Mouse (Mus musculus): ENCODE data around the gene Tubb1. TPM values are rescaled to one million over a fixed set of nuclear protein-coding genes. Genes with fewer than 3 reads are reported as not detected.

Gene Tubb1
- polyA plus RNA-seq, 1 experiment: not detected

DNA sequence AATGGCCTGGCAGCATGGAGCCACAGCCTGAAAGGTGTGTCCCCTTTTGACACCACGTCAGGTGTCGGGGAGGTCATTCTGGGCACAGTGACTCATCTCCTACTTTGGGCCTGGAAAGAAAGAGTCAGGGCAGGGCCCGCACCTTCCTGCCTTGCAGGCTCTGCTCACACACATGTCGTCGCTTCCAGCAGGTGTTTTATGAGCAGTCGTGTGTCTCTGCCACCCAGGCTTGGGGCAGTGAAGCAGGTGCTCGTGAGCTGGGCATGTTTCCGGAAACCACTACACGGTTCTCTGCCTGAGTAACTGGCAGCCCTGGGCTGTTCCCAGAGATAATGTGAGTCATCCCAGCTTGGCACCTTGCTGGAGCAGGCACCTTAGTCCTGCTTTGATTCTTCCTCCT, 8.0 kb upstream of the Tubb1 start:
- TF ChIP-seq CTCF (IDR thresholded peaks at IDR 0.05; ENCODE audit: extremely low read depth, insufficient read length, insufficient replicate concordance, low read depth, low read length): no peak
- no peak for TF ChIP-seq POLR2A (IDR thresholded peaks at IDR 0.05; ENCODE audit: low read depth, low read length)
- Histone ChIP-seq H3K4me1 (ENCODE audit: control insufficient read depth, insufficient read depth, insufficient read length, low read length) (peaks cover 17% of the 10 kb centered on the region), H3K36me3 (ENCODE audit: control insufficient read depth, insufficient read depth, low read length) (no peaks in the 10 kb centered on the region), H3K27ac (ENCODE audit: insufficient read depth, low read depth, low read length) (peak overlapping the region; percentile 35), H3K27me3 (ENCODE audit: control insufficient read depth, insufficient read depth, low read length) (no peaks in the 10 kb centered on the region), H3K4me3 (ENCODE audit: low read depth, low read length) (peak overlapping the region; percentile 37)
- 33% methylated on average over 9 of the region's 9 CpGs for WGBS

DNA sequence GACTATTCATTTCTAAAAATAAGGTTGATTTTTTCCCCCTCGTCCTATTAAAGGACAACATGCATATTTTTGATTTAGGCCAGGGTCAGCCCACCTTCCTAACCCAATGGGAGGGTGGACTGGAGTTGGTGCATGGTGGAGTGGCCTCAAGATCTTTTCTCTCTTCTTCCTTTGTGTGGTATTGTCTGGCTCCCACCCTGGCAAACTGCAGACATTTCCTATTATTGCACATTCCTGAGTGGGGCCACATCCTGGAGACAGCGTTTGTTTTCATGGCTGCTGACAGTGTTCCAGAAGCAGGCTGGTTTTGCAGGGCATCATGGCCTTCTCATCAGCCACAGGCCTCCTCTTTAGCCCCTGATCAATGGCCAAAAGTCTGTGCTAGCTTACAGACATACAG, 7.4 kb upstream of the Tubb1 start:
- Histone ChIP-seq H3K4me1 (ENCODE audit: control insufficient read depth, insufficient read depth, insufficient read length, low read length) (peaks cover 12% of the 10 kb centered on the region), H3K4me3 (ENCODE audit: low read depth, low read length) (no peak overlapping the region), H3K27me3 (ENCODE audit: control insufficient read depth, insufficient read depth, low read length) (no peaks in the 10 kb centered on the region), H3K27ac (ENCODE audit: insufficient read depth, low read depth, low read length) (no peak overlapping the region), H3K36me3 (ENCODE audit: control insufficient read depth, insufficient read depth, low read length) (no peaks in the 10 kb centered on the region)
- 48% methylated on average over 2 of the region's 2 CpGs for WGBS
- TF ChIP-seq POLR2A (IDR thresholded peaks at IDR 0.05; ENCODE audit: low read depth, low read length) (no peak), CTCF (IDR thresholded peaks at IDR 0.05; ENCODE audit: extremely low read depth, insufficient read length, insufficient replicate concordance, low read depth, low read length) (no peak)

DNA sequence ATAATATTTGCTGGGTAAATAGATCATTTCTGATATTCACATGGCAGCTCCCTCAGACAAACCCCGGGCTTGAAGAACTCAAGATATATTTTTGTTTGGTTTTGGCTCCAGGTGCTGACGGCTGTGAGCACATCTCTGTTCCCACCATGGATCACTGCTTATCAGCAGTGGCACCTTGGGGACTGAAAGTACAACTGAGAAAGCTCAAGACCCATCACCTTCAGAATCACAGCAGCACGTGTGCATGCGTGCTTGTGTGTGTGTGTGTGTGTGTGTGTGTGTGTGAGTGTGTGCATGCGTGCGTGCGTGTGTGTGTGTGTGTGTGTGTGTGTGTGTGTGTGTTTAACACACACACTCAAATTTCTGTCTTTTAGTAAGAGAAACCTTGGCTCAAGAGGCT, 6.1 kb upstream of the Tubb1 start:
- Histone ChIP-seq H3K4me1 (ENCODE audit: control insufficient read depth, insufficient read depth, insufficient read length, low read length) (peaks cover 6% of the 10 kb centered on the region), H3K27ac (ENCODE audit: insufficient read depth, low read depth, low read length) (no peak overlapping the region), H3K36me3 (ENCODE audit: control insufficient read depth, insufficient read depth, low read length) (no peaks in the 10 kb centered on the region), H3K27me3 (ENCODE audit: control insufficient read depth, insufficient read depth, low read length) (no peaks in the 10 kb centered on the region), H3K4me3 (ENCODE audit: low read depth, low read length) (no peak overlapping the region)
- no peak for TF ChIP-seq POLR2A (IDR thresholded peaks at IDR 0.05; ENCODE audit: low read depth, low read length)
- TF ChIP-seq CTCF (IDR thresholded peaks at IDR 0.05; ENCODE audit: extremely low read depth, insufficient read length, insufficient replicate concordance, low read depth, low read length): no peak
- 81% methylated on average over 7 of the region's 7 CpGs for WGBS

DNA sequence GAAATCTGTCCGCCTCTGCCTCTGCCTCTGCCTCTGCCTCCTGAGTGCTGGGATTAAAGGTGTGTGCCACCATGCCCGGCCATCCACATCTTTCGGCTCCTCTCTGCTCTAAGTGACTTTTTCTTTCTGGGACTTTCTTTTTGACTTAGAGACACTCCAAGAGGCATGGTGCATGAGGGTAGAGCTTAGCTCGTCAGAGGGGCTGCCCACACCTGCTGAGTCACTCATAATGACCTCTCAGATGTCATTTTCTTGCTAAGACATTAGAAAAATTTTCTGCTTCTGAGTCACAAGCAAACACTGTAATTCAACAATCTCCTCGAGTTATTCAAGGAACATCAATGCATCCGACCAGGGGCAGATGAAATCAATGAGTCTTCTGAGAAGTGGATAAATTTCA, 5.5 kb upstream of the Tubb1 start:
- Histone ChIP-seq H3K4me3 (ENCODE audit: low read depth, low read length) (no peak overlapping the region), H3K27me3 (ENCODE audit: control insufficient read depth, insufficient read depth, low read length) (no peaks in the 10 kb centered on the region), H3K36me3 (ENCODE audit: control insufficient read depth, insufficient read depth, low read length) (no peaks in the 10 kb centered on the region), H3K4me1 (ENCODE audit: control insufficient read depth, insufficient read depth, insufficient read length, low read length) (peaks cover 5% of the 10 kb centered on the region), H3K27ac (ENCODE audit: insufficient read depth, low read depth, low read length) (no peak overlapping the region)
- TF ChIP-seq POLR2A (IDR thresholded peaks at IDR 0.05; ENCODE audit: low read depth, low read length): no peak
- no peak for TF ChIP-seq CTCF (IDR thresholded peaks at IDR 0.05; ENCODE audit: extremely low read depth, insufficient read length, insufficient replicate concordance, low read depth, low read length)
- WGBS: 82% methylated on average over 6 of the region's 6 CpGs

DNA sequence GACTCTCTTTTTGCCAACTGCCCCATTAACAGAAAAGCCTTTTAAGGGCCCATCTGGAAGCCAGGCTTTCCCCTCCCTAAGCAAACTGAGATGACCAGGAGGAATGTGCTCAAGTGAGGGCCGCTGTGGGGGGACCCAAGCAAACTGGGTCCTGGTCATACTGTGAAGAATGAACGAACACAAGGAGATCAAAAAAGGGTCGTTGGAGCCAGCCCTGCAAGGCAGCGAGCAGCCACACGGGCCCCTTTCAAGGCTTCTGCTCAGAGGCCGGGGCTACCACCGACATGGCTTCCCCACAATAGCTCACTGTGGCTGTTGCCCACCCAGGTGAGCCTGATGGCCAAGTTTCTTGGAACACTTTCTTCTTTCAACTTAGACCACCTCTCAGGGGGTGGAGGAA, 4.0 kb upstream of the Tubb1 start:
- H3K4me3 ChIP-seq (ENCODE audit: low read depth, low read length): no peak overlapping the region
- 67% methylated on average over 7 of the region's 7 CpGs for whole genome bisulfite sequencing
- TF ChIP-seq POLR2A (IDR thresholded peaks at IDR 0.05; ENCODE audit: low read depth, low read length) (no peak), CTCF (IDR thresholded peaks at IDR 0.05; ENCODE audit: extremely low read depth, insufficient read length, insufficient replicate concordance, low read depth, low read length) (no peak)
- H3K4me1 ChIP-seq (ENCODE audit: control insufficient read depth, insufficient read depth, insufficient read length, low read length): peaks cover 3% of the 10 kb centered on the region
- no peaks in the 10 kb centered on the region for H3K27me3 ChIP-seq (ENCODE audit: control insufficient read depth, insufficient read depth, low read length)
- H3K36me3 ChIP-seq (ENCODE audit: control insufficient read depth, insufficient read depth, low read length): no peaks in the 10 kb centered on the region
- no peak overlapping the region for H3K27ac ChIP-seq (ENCODE audit: insufficient read depth, low read depth, low read length)

DNA sequence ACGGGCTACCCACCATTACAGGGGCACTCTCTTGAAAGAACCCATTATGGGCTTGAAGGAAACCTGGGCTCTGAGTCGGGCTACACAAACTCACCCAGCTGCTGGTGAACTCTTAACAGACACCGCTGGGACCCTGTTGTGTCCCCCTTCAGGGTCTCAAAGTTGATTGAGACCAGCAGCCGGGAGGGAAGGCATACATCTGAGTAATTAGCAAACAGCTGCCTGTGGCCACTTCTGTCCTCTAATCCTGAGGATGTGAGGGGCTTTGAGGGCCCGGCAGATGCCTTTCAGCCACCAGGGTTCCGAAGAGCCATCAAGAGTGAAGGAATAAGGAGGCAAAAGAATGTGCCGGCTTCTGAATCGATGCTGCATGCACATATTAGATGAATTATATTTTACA, 3.6 kb upstream of the Tubb1 start:
- no peak overlapping the region for H3K27ac ChIP-seq (ENCODE audit: insufficient read depth, low read depth, low read length)
- WGBS: 74% methylated on average over 8 of the region's 8 CpGs
- TF ChIP-seq CTCF (IDR thresholded peaks at IDR 0.05; ENCODE audit: extremely low read depth, insufficient read length, insufficient replicate concordance, low read depth, low read length) (no peak), POLR2A (IDR thresholded peaks at IDR 0.05; ENCODE audit: low read depth, low read length) (no peak)
- peaks cover 3% of the 10 kb centered on the region for H3K4me1 ChIP-seq (ENCODE audit: control insufficient read depth, insufficient read depth, insufficient read length, low read length)
- no peaks in the 10 kb centered on the region for H3K36me3 ChIP-seq (ENCODE audit: control insufficient read depth, insufficient read depth, low read length)
- no peak overlapping the region for H3K4me3 ChIP-seq (ENCODE audit: low read depth, low read length)
- no peaks in the 10 kb centered on the region for H3K27me3 ChIP-seq (ENCODE audit: control insufficient read depth, insufficient read depth, low read length)

DNA sequence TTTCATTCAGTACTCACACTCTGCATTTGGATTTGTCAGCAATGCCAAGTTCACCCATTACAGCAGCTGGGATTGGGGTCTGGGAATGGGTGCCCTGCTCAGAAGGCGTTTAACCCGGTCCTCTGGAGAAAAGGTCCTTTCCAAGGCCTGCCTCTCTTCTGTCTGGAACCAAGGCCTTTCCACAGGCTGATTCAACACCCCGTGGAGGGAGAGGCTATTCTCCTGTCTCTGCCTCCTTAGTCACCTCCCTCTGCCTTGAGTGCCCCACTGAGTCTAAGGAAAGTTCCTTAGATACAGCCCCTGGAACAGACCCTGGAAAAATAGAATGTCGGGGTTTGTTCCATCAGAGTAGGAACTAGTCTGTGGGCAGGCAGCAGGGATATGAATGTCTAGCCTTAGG, 2.1 kb upstream of the Tubb1 start:
- no peaks in the 10 kb centered on the region for H3K36me3 ChIP-seq (ENCODE audit: control insufficient read depth, insufficient read depth, low read length)
- TF ChIP-seq POLR2A (IDR thresholded peaks at IDR 0.05; ENCODE audit: low read depth, low read length): no peak
- no peak for TF ChIP-seq CTCF (IDR thresholded peaks at IDR 0.05; ENCODE audit: extremely low read depth, insufficient read length, insufficient replicate concordance, low read depth, low read length)
- H3K4me1 ChIP-seq (ENCODE audit: control insufficient read depth, insufficient read depth, insufficient read length, low read length): no peaks in the 10 kb centered on the region
- H3K27ac ChIP-seq (ENCODE audit: insufficient read depth, low read depth, low read length): no peak overlapping the region
- no peak overlapping the region for H3K4me3 ChIP-seq (ENCODE audit: low read depth, low read length)
- WGBS: 84% methylated on average over 4 of the region's 4 CpGs
- no peaks in the 10 kb centered on the region for H3K27me3 ChIP-seq (ENCODE audit: control insufficient read depth, insufficient read depth, low read length)

DNA sequence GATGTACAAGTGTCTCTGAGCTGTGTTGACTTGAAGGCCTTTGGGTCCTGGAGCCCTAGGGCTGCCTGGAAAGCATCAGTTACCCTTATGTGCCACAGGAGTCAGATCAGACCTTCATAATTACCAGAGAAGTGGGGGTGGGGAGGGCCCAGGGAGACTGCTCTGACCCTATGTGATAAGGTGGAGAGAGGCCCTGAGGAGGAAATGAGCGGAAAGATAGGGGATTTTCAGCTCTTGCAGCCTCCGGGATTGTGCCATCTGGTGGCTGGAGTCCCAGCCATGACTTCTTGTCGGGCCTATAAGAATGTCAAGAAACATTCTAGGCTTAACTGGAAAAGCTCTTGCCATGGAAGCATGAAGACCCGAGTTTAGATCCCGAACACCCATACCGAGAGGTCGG, 3.2 kb downstream of the Tubb1 start:
- H3K4me3 ChIP-seq (ENCODE audit: low read depth, low read length): no peak overlapping the region
- TF ChIP-seq POLR2A (IDR thresholded peaks at IDR 0.05; ENCODE audit: low read depth, low read length) (no peak), CTCF (IDR thresholded peaks at IDR 0.05; ENCODE audit: extremely low read depth, insufficient read length, insufficient replicate concordance, low read depth, low read length) (peak; percentile 53; the same call in 1 of the 2 replicates)
- H3K27ac ChIP-seq (ENCODE audit: insufficient read depth, low read depth, low read length): no peak overlapping the region
- 61% methylated on average over 7 of the region's 7 CpGs for WGBS
- H3K4me1 ChIP-seq (ENCODE audit: control insufficient read depth, insufficient read depth, insufficient read length, low read length): no peaks in the 10 kb centered on the region
- H3K27me3 ChIP-seq (ENCODE audit: control insufficient read depth, insufficient read depth, low read length): no peaks in the 10 kb centered on the region
- no peaks in the 10 kb centered on the region for H3K36me3 ChIP-seq (ENCODE audit: control insufficient read depth, insufficient read depth, low read length)

All from small intestine, adult 2 months (tissue).